Mouse (Mus musculus) hindbrain, embryonic 10.5 days (tissue): ENCODE measurements around the gene Kif18a. TPM values are rescaled to one million over a fixed set of nuclear protein-coding genes. Genes with fewer than 3 reads are reported as not detected.
A peak's percentile ranks its signal among the peaks of the same experiment; 100 is the strongest.

ENCODE experiments used
- DNase-seq: peaks from one replicate; pipeline ENCODE4 v3.0.0-alpha.2; 2017; ENCODE audit warnings: low spot score
- H3K27ac ChIP-seq: fragments of 300-500 bp; sonication (generic); 2 replicates; pipeline ENCODE4 v1.5.1; 2016; ENCODE audit warnings: mild to moderate bottlenecking, moderate library complexity
- H3K27me3 ChIP-seq: fragments of 300-500 bp; sonication (generic); 2 replicates; pipeline ENCODE4 v1.6.1; 2016; ENCODE audit warnings: mild to moderate bottlenecking; ENCODE audit not compliant: poor library complexity, insufficient read depth, severe bottlenecking
- H3K36me3 ChIP-seq: fragments of 300-500 bp; sonication (generic); 2 replicates; pipeline ENCODE4 v1.6.1; 2016; ENCODE audit warnings: mild to moderate bottlenecking, moderate library complexity
- H3K4me1 ChIP-seq: fragments of 300-500 bp; sonication (generic); replicated peaks from 2 replicates; pipeline ENCODE4 v1.6.1; 2016; ENCODE audit warnings: mild to moderate bottlenecking
- H3K4me3 ChIP-seq: fragments of 300-500 bp; sonication (generic); 2 replicates; pipeline ENCODE4 v1.5.1; 2016; ENCODE audit warnings: mild to moderate bottlenecking, moderate library complexity
- H3K9me3 ChIP-seq: fragments of 300-500 bp; sonication (generic); 2 replicates; pipeline ENCODE4 v1.6.1; 2016; ENCODE audit warnings: mild to moderate bottlenecking, moderate library complexity
- WGBS: fragments of 180-500 bp; shearing (Covaris S2); methylation state at CpG from one replicate; pipeline ENCODE4 v1.1.7; 2016; 5-methylcytosine and 5-hydroxymethylcytosine counted together
- polyA plus RNA-seq: library from polyadenylated mRNA; unstranded; fragments of >200 nt; fragmentation: Nextera tagmentation; extraction: Ambion mirVana; gene quantifications from 2 replicates; pipeline ENCODE4 v1.2.1, GENCODE M21; 2016

The Kif18a gene
- polyA plus RNA-seq, 1 experiment from 2014 or later = 32.3 TPM

- H3K9me3 ChIP-seq = no peaks in the 10 kb centered on the region
- H3K4me1 ChIP-seq = no peaks in the 10 kb centered on the region
- DNase-seq = no peak
- no peak overlapping the region for H3K27ac ChIP-seq
- no peaks in the 10 kb centered on the region for H3K27me3 ChIP-seq
- no peak overlapping the region for H3K4me3 ChIP-seq
- H3K36me3 ChIP-seq = peaks cover 68% of the 10 kb centered on the region
- WGBS = 97% methylated on average over 1 of the region's 1 CpGs
Observed at GRCm38 (mm10) chr2:109298160-109298559, 17.6 kb downstream of the Kif18a start.

GRCm38 (mm10) chr2:109302234-109302633 lies 21.7 kb downstream of the Kif18a start:
- no peaks in the 10 kb centered on the region for H3K9me3 ChIP-seq
- no peak overlapping the region for H3K27ac ChIP-seq
- no peaks in the 10 kb centered on the region for H3K4me1 ChIP-seq
- DNase-seq = no peak
- no peak overlapping the region for H3K4me3 ChIP-seq
- H3K36me3 ChIP-seq = peaks cover 75% of the 10 kb centered on the region
- H3K27me3 ChIP-seq = no peaks in the 10 kb centered on the region
- 90% methylated on average over 3 of the region's 3 CpGs for WGBS

- DNase-seq = no peak
- Histone ChIP-seq H3K4me3 (no peak overlapping the region), H3K36me3 (peaks cover 82% of the 10 kb centered on the region), H3K27ac (no peak overlapping the region), H3K27me3 (no peaks in the 10 kb centered on the region), H3K4me1 (no peaks in the 10 kb centered on the region), H3K9me3 (no peaks in the 10 kb centered on the region)
Observed at GRCm38 (mm10) chr2:109303638-109304037, 23.1 kb downstream of the Kif18a start.

GRCm38 (mm10) chr2:109311369-109311768 lies 30.8 kb downstream of the Kif18a start:
- Histone ChIP-seq H3K4me1 (no peaks in the 10 kb centered on the region), H3K36me3 (peaks cover 86% of the 10 kb centered on the region), H3K9me3 (no peaks in the 10 kb centered on the region), H3K4me3 (no peak overlapping the region), H3K27me3 (no peaks in the 10 kb centered on the region), H3K27ac (no peak overlapping the region)
- no peak for DNase-seq
- WGBS = 93% methylated on average over 5 of the region's 5 CpGs

GRCm38 (mm10) chr2:109331807-109332206 lies 51.3 kb downstream of the Kif18a start:
- Histone ChIP-seq H3K27me3 (no peaks in the 10 kb centered on the region), H3K27ac (no peak overlapping the region), H3K9me3 (no peaks in the 10 kb centered on the region), H3K4me3 (no peak overlapping the region), H3K36me3 (peaks cover 33% of the 10 kb centered on the region), H3K4me1 (no peaks in the 10 kb centered on the region)
- no peak for DNase-seq
- 94% methylated on average over 1 of the region's 1 CpGs for WGBS

- Histone ChIP-seq H3K27ac (no peak overlapping the region), H3K4me3 (no peak overlapping the region), H3K27me3 (no peaks in the 10 kb centered on the region), H3K36me3 (peaks cover 50% of the 10 kb centered on the region), H3K4me1 (no peaks in the 10 kb centered on the region), H3K9me3 (no peaks in the 10 kb centered on the region)
- no peak for DNase-seq
- WGBS = 94% methylated on average over 5 of the region's 5 CpGs
Observed at GRCm38 (mm10) chr2:109334237-109334636, 53.7 kb downstream of the Kif18a start.

GRCm38 (mm10) chr2:109335765-109336164 lies 55.2 kb downstream of the Kif18a start:
- no peak for DNase-seq
- Histone ChIP-seq H3K4me1 (no peaks in the 10 kb centered on the region), H3K27me3 (no peaks in the 10 kb centered on the region), H3K27ac (no peak overlapping the region), H3K4me3 (no peak overlapping the region), H3K36me3 (peaks cover 55% of the 10 kb centered on the region), H3K9me3 (no peaks in the 10 kb centered on the region)
- WGBS = 93% methylated on average over 1 of the region's 1 CpGs

GRCm38 (mm10) chr2:109345386-109345785 lies 64.8 kb downstream of the Kif18a start:
- Histone ChIP-seq H3K9me3 (no peaks in the 10 kb centered on the region), H3K27me3 (no peaks in the 10 kb centered on the region), H3K27ac (no peak overlapping the region), H3K36me3 (peaks cover 21% of the 10 kb centered on the region), H3K4me1 (no peaks in the 10 kb centered on the region), H3K4me3 (no peak overlapping the region)
- 75% methylated on average over 4 of the region's 4 CpGs for WGBS
- DNase-seq = no peak

GRCm38 (mm10) chr2:109348742-109349141 lies 68.2 kb downstream of the Kif18a start:
- 78% methylated on average over 4 of the region's 4 CpGs for WGBS
- no peaks in the 10 kb centered on the region for H3K36me3 ChIP-seq

GRCm38 (mm10) chr2:109358456-109359141 lies 78.1 kb downstream of the Kif18a start:
- WGBS = 53% methylated on average over 3 of the region's 3 CpGs
- H3K27ac ChIP-seq = no peak overlapping the region
- no peaks in the 10 kb centered on the region for H3K27me3 ChIP-seq
- no peak overlapping the region for H3K4me3 ChIP-seq
- DNase-seq = peak; percentile 5
- H3K36me3 ChIP-seq = no peaks in the 10 kb centered on the region
- no peaks in the 10 kb centered on the region for H3K4me1 ChIP-seq
- no peaks in the 10 kb centered on the region for H3K9me3 ChIP-seq

More at GRCm38 (mm10) chr2:109348742-109349141, 68.2 kb downstream of the Kif18a start:
- DNase-seq = no peak
- no peak overlapping the region for H3K27ac ChIP-seq
- H3K4me3 ChIP-seq = no peak overlapping the region
- no peaks in the 10 kb centered on the region for H3K27me3 ChIP-seq
- H3K4me1 ChIP-seq = no peaks in the 10 kb centered on the region
- H3K9me3 ChIP-seq = no peaks in the 10 kb centered on the region

- Histone ChIP-seq H3K36me3 (no peaks in the 10 kb centered on the region), H3K27ac (no peak overlapping the region), H3K9me3 (no peaks in the 10 kb centered on the region), H3K4me3 (no peak overlapping the region), H3K27me3 (no peaks in the 10 kb centered on the region), H3K4me1 (no peaks in the 10 kb centered on the region)
- 84% methylated on average over 1 of the region's 1 CpGs for WGBS
- no peak for DNase-seq
Observed at GRCm38 (mm10) chr2:109365962-109366361, 85.4 kb downstream of the Kif18a start.

- WGBS = 31% methylated on average over 2 of the region's 2 CpGs
Observed at GRCm38 (mm10) chr2:109374881-109375280, 94.3 kb downstream of the Kif18a start.

GRCm38 (mm10) chr2:109384019-109384418 lies 103.5 kb downstream of the Kif18a start:
- Histone ChIP-seq H3K9me3 (no peaks in the 10 kb centered on the region), H3K4me1 (no peaks in the 10 kb centered on the region), H3K36me3 (no peaks in the 10 kb centered on the region), H3K4me3 (no peak overlapping the region), H3K27ac (no peak overlapping the region), H3K27me3 (no peaks in the 10 kb centered on the region)
- WGBS = 89% methylated on average over 1 of the region's 1 CpGs
- DNase-seq = no peak

More at GRCm38 (mm10) chr2:109374881-109375280, 94.3 kb downstream of the Kif18a start:
- Histone ChIP-seq H3K27ac (no peak overlapping the region), H3K27me3 (no peaks in the 10 kb centered on the region), H3K9me3 (no peaks in the 10 kb centered on the region), H3K4me1 (no peaks in the 10 kb centered on the region), H3K36me3 (no peaks in the 10 kb centered on the region), H3K4me3 (no peak overlapping the region)
- DNase-seq = no peak

- no peak for DNase-seq
- Histone ChIP-seq H3K4me1 (no peaks in the 10 kb centered on the region), H3K9me3 (no peaks in the 10 kb centered on the region), H3K4me3 (no peak overlapping the region), H3K27me3 (no peaks in the 10 kb centered on the region), H3K27ac (no peak overlapping the region), H3K36me3 (no peaks in the 10 kb centered on the region)
- WGBS = 64% methylated on average over 1 of the region's 1 CpGs
Observed at GRCm38 (mm10) chr2:109386211-109386610, 105.7 kb downstream of the Kif18a start.
